Mouse (Mus musculus): ENCODE measurements at regions not wholly inside any gene's neighbourhood (a gene's known extent, or its start where the extent isn't known, plus 50 kb on each side); places are given as distances from the start of the nearest gene placed in this dataset.
A peak's percentile ranks its signal among the peaks of the same experiment; 100 is the strongest.

- Histone ChIP-seq H3K4me3 (no peak overlapping the region), H3K36me3 (replicated peaks) (no peaks in the 10 kb centered on the region), H3K4me1 (no peaks in the 10 kb centered on the region), H3K9me3 (no peaks in the 10 kb centered on the region), H3K27ac (replicated peaks) (no peak overlapping the region), H3K27me3 (replicated peaks; ENCODE audit: low read depth, poor library complexity, severe bottlenecking) (no peaks in the 10 kb centered on the region)
- DNase-seq (ENCODE audit: low spot score): no peak
- 32% methylated on average over 12 of the region's 12 CpGs for WGBS
These were observed 52.4 kb upstream of the Olfr291 start for GRCm38 (mm10) chr7:84800966-84801365.

GRCm38 (mm10) chr7:84794655-84795054, 58.7 kb upstream of the Olfr291 start:
- Histone ChIP-seq H3K36me3 (replicated peaks) (no peaks in the 10 kb centered on the region), H3K4me3 (no peak overlapping the region), H3K9me3 (no peaks in the 10 kb centered on the region), H3K27me3 (replicated peaks; ENCODE audit: low read depth, poor library complexity, severe bottlenecking) (no peaks in the 10 kb centered on the region), H3K27ac (replicated peaks) (no peak overlapping the region), H3K4me1 (no peaks in the 10 kb centered on the region)
- DNase-seq (ENCODE audit: low spot score): no peak
- 9% methylated on average over 1 of the region's 1 CpGs for whole genome bisulfite sequencing

- WGBS: 1% methylated on average over 30 of the region's 30 CpGs
- peak; percentile 89 for DNase-seq (ENCODE audit: low spot score)
These were observed 74.0 kb upstream of the Olfr291 start for GRCm38 (mm10) chr7:84779276-84779825.

GRCm38 (mm10) chr7:84777696-84778095, 75.7 kb upstream of the Olfr291 start:
- Histone ChIP-seq H3K4me3 (no peak overlapping the region), H3K27ac (replicated peaks) (no peak overlapping the region), H3K36me3 (replicated peaks) (no peaks in the 10 kb centered on the region), H3K4me1 (peaks cover 4% of the 10 kb centered on the region; the same call in 1 of the 2 replicates), H3K9me3 (no peaks in the 10 kb centered on the region), H3K27me3 (replicated peaks; ENCODE audit: low read depth, poor library complexity, severe bottlenecking) (no peaks in the 10 kb centered on the region)
- DNase-seq (ENCODE audit: low spot score): no peak

More at GRCm38 (mm10) chr7:84779276-84779825, 74.0 kb upstream of the Olfr291 start:
- Histone ChIP-seq H3K9me3 (no peaks in the 10 kb centered on the region), H3K27ac (replicated peaks) (peak overlapping the region; percentile 84), H3K4me3 (peak overlapping the region; percentile 63), H3K36me3 (replicated peaks) (no peaks in the 10 kb centered on the region), H3K27me3 (replicated peaks; ENCODE audit: low read depth, poor library complexity, severe bottlenecking) (no peaks in the 10 kb centered on the region), H3K4me1 (peaks cover 4% of the 10 kb centered on the region; the same call in 1 of the 2 replicates)

- WGBS: 85% methylated on average over 3 of the region's 3 CpGs
- DNase-seq (ENCODE audit: low spot score): no peak
- Histone ChIP-seq H3K9me3 (no peaks in the 10 kb centered on the region), H3K4me3 (no peak overlapping the region), H3K4me1 (no peaks in the 10 kb centered on the region), H3K27ac (replicated peaks) (no peak overlapping the region), H3K27me3 (replicated peaks; ENCODE audit: low read depth, poor library complexity, severe bottlenecking) (no peaks in the 10 kb centered on the region), H3K36me3 (replicated peaks) (no peaks in the 10 kb centered on the region)
These were observed 66.5 kb upstream of the Zfand6 start for GRCm38 (mm10) chr7:84756261-84756660.

DNA sequence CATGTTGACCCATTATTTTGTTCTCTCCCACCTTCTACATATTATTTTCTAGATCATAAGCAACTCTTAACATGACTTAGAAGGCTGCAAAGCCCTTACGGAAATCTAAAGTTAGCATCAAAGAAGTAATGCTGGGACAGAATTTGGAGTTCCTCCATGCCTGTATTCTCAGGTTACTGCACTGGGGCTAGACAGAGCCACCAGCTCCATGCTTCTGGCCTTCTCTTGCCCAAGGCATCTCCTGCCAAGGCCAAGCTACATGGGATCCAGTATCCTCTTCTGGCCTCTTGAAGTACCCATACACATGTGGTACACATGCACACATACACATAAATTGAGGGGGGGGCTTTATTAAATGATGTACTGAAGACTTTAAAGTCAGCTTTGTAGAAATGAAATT, 63.6 kb upstream of the Zfand6 start:
- no peak for DNase-seq (ENCODE audit: low spot score)
- Histone ChIP-seq H3K36me3 (replicated peaks) (no peaks in the 10 kb centered on the region), H3K27ac (replicated peaks) (no peak overlapping the region), H3K4me3 (no peak overlapping the region), H3K27me3 (replicated peaks; ENCODE audit: low read depth, poor library complexity, severe bottlenecking) (peaks cover 3% of the 10 kb centered on the region; the same call in 1 of the 2 replicates), H3K4me1 (peaks cover 5% of the 10 kb centered on the region), H3K9me3 (no peaks in the 10 kb centered on the region)
- 94% methylated on average over 1 of the region's 1 CpGs for WGBS

DNA sequence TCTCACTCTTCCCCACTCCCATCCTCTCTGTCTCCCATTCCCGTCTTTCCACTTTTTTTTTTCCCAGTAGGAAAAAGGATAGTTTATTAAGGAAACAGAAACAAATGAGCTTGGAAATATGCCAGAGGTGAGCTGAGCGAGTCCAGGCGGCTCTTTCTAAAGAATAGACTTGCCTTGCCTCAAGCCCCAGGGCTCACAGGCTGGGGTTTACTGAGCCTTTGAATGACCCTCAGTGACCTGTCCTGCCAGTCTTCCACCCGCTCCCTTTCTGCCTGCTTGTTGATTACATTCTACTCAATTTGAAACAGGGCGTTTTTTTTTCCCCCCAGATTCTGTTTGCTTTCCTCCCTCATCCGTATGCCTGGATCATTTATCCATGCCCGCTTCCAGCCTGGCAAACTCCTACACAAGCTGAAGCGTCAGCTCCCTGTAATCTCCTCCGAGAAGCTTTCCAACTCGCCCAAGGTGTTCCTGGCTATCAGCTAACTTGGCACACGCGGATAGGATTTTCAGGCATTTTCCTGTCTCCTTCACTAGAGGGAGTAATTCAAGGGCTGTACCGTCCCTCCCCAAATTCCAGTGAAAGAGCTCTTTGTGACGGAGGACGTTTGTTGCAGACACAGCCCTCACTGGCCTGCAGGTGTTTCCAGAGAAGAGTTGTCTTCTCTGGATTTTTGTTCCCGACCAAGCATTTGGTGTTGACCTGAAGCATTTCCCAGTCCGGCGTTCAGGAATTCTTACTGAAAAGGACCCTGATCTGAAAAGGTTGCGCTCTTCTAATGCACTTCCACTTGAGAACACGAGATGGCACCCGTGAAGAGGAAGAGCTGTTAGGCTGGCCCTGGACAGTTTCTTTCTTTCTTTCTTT, 59.9 kb upstream of the Zfand6 start:
- WGBS: 3% methylated on average over 21 of the region's 21 CpGs
- peak overlapping the region; percentile 70; the same call in 1 of the 2 replicates for H3K27ac ChIP-seq (replicated peaks)
- peaks cover 5% of the 10 kb centered on the region for H3K4me1 ChIP-seq
- H3K9me3 ChIP-seq: no peaks in the 10 kb centered on the region
- H3K36me3 ChIP-seq (replicated peaks): no peaks in the 10 kb centered on the region
- peak; percentile 66 for DNase-seq (ENCODE audit: low spot score)
- H3K27me3 ChIP-seq (replicated peaks; ENCODE audit: low read depth, poor library complexity, severe bottlenecking): peaks cover 3% of the 10 kb centered on the region; the same call in 1 of the 2 replicates
- H3K4me3 ChIP-seq: peak overlapping the region; percentile 57

DNA sequence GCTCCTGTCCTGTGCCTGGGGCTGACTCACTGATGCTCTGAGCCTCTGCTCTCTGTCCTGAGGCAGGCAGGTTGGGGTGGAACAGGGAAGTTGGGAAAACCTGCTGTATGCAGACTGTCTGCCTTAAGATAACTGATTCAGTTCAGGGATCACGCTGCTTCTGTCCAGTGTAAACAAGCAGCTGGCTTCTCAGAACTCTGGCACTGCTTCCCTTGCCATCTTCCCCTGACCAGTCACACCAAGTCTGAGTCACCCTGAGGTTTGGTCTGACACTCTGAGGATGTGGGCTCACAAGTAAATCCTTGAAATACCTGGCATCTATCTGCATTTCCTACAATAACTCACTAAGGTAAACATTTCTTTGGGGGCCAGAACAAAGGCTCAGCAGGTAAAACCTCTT, 58.1 kb upstream of the Zfand6 start:
- DNase-seq (ENCODE audit: low spot score): no peak
- Histone ChIP-seq H3K4me3 (no peak overlapping the region), H3K36me3 (replicated peaks) (no peaks in the 10 kb centered on the region), H3K9me3 (no peaks in the 10 kb centered on the region), H3K4me1 (peaks cover 5% of the 10 kb centered on the region), H3K27me3 (replicated peaks; ENCODE audit: low read depth, poor library complexity, severe bottlenecking) (peaks cover 3% of the 10 kb centered on the region; the same call in 1 of the 2 replicates), H3K27ac (replicated peaks) (no peak overlapping the region)
- 55% methylated on average over 1 of the region's 1 CpGs for WGBS

DNA sequence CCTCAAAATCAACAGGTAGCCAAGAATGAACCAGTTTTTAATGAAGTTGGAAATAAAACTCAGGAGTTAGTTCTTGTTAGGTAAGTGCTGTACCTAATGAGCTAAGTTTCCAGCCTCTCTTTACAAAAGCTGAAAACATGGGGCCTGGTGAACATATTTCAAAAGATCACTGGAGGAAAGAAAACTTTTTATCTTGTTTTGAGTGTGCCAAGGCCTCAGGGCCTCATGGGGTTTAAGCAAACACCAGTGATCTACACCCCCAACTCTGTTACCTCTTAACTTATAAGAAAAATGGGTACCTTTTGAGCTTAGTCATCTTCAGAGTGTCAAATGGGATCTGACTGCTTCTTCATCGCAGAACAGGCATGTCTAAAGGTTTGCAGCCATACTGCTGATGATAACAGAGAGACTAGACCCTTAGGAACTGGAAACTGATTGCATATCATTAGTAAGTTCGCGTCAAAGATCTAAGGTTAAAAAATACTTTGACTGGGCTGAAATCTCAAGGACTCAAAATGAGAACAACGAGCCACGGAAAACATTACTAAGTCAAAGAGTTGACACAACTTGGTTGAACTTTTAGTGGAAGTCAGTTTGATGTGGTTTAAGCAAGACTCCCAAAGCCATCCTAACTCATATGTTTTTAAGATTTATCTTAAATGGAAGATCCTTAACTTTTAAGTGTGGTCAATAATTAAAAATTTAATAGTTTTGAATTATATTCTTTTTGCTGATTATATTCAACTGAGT, 54.7 kb upstream of the Zfand6 start:
- Histone ChIP-seq H3K27ac (replicated peaks) (no peak overlapping the region), H3K4me1 (peaks cover 2% of the 10 kb centered on the region), H3K4me3 (no peak overlapping the region), H3K27me3 (replicated peaks; ENCODE audit: low read depth, poor library complexity, severe bottlenecking) (peaks cover 3% of the 10 kb centered on the region; the same call in 1 of the 2 replicates), H3K36me3 (replicated peaks) (no peaks in the 10 kb centered on the region), H3K9me3 (no peaks in the 10 kb centered on the region)
- WGBS: 93% methylated on average over 5 of the region's 5 CpGs
- DNase-seq (ENCODE audit: low spot score): no peak

DNA sequence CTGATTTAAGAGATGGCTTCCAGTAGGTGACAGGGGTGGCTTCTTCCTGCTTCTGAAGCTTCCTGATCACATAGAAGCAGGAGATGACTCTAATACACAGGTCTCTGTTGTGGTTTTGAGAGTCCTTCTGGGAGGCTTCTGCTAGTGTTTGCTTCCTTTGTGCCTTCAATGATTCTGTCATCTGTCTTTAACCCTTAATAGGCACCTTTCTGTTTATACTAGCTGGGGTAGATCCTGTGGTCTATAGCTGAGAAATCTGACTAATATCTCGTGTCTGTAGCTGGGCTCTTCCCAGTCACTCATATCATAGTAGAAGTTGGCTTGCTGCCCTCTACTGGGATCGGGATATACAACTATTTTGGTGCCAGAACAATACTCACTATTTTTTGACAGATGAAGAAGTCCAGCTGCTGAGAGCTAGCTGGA, 50.2 kb upstream of the Zfand6 start:
- 31% methylated on average over 2 of the region's 2 CpGs for WGBS
- H3K27me3 ChIP-seq (replicated peaks; ENCODE audit: low read depth, poor library complexity, severe bottlenecking): no peaks in the 10 kb centered on the region
- no peaks in the 10 kb centered on the region for H3K9me3 ChIP-seq
- H3K4me1 ChIP-seq: no peaks in the 10 kb centered on the region
- H3K4me3 ChIP-seq: no peak overlapping the region
- no peak overlapping the region for H3K27ac ChIP-seq (replicated peaks)
- no peak for DNase-seq (ENCODE audit: low spot score)
- no peaks in the 10 kb centered on the region for H3K36me3 ChIP-seq (replicated peaks)

Measured in embryonic facial prominence, embryonic 10.5 days (tissue).